Mouse (Mus musculus) adrenal gland, postnatal 25 days (tissue): ENCODE measurements around the gene Nup107. TPM values are rescaled to one million over a fixed set of nuclear protein-coding genes. Genes with fewer than 3 reads are reported as not detected.
"Not testable (repeated sequence)": the region's sequence is repeated elsewhere in the genome, so short reads cannot be mapped to it uniquely, and the experiment has no call there.

Source experiments
- DNase-seq: peaks from one replicate; pipeline ENCODE4 v3.0.0; 2021; ENCODE audit warnings: mixed read lengths
- total RNA-seq: library from RNA; stranded (reverse); gene quantifications from 2 replicates; pipeline ENCODE4 v1.2.3, GENCODE M21; 2021

The Nup107 gene
- total RNA-seq, 1 experiment from 2014 or later: 23.0 TPM

- DNase-seq: no peak
Observed at GRCm38 (mm10) chr10:117763588-117764190, 28.8 kb downstream of the Nup107 start.

GRCm38 (mm10) chr10:117762966-117763365, 29.5 kb downstream of the Nup107 start:
- DNase-seq: no peak

GRCm38 (mm10) chr10:117762281-117762830, 30.1 kb downstream of the Nup107 start:
- DNase-seq: no peak

- no peak for DNase-seq
Observed at GRCm38 (mm10) chr10:117761551-117761950, 31.0 kb downstream of the Nup107 start.

- DNase-seq: no peak
Observed at GRCm38 (mm10) chr10:117760831-117761335, 31.6 kb downstream of the Nup107 start.

- DNase-seq: no peak
Observed at GRCm38 (mm10) chr10:117759844-117760630, 32.5 kb downstream of the Nup107 start.

GRCm38 (mm10) chr10:117758749-117759727, 33.5 kb downstream of the Nup107 start:
- no peak for DNase-seq

- not testable (repeated sequence) for DNase-seq
Observed at GRCm38 (mm10) chr10:117758344-117758743, 34.2 kb downstream of the Nup107 start.

- DNase-seq: no peak
Observed at GRCm38 (mm10) chr10:117757796-117758342, 34.6 kb downstream of the Nup107 start.

GRCm38 (mm10) chr10:117757259-117757658, 35.2 kb downstream of the Nup107 start:
- no peak for DNase-seq

GRCm38 (mm10) chr10:117756784-117757183, 35.7 kb downstream of the Nup107 start:
- no peak for DNase-seq

GRCm38 (mm10) chr10:117755799-117756467, 36.6 kb downstream of the Nup107 start:
- no peak for DNase-seq

GRCm38 (mm10) chr10:117755086-117755798, 37.3 kb downstream of the Nup107 start:
- DNase-seq: no peak

- DNase-seq: no peak
Observed at GRCm38 (mm10) chr10:117754609-117754940, 37.9 kb downstream of the Nup107 start.

GRCm38 (mm10) chr10:117753711-117754608, 38.5 kb downstream of the Nup107 start:
- no peak for DNase-seq

- DNase-seq: no peak
Observed at GRCm38 (mm10) chr10:117752851-117753647, 39.5 kb downstream of the Nup107 start.

GRCm38 (mm10) chr10:117752304-117752821, 40.1 kb downstream of the Nup107 start:
- DNase-seq: no peak

GRCm38 (mm10) chr10:117751744-117752143, 40.8 kb downstream of the Nup107 start:
- no peak for DNase-seq
